8 mouse cellular contexts compared by ENCODE assay signal in the genomic region with DNA sequence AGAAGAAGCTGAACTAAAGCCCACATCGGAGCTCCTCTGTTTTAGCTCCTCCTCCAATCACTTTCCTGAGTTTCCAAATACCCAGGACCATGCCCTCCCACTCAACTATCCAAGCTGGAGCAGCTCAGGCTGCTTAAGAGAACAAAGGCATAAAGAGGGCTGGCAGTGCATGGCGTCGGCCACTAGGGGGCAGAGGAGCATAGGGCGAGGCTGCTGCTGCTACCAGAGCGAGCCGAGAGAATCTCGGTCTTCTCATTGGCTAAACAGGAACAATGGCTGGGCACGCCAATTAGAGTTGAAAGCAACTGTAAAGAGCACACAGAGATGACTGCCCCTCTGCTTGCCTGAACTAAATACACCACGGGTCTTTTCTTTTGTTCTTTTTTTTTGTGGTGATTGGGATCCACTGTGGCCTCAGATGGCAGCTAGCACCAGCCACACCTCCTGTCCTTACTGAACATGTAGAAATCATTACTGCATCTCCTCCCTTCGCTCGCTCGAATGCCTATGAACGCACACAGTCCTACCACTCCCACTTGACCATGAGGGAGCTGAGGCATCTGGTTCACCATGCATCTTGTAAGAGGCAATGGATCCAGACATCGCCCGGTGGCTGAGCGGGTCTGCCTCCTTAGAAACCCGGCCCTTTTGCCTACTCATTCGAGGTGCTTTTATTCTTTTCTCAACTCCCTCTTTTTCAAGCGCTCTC. TPM values are rescaled to one million over a fixed set of nuclear protein-coding genes. Genes with fewer than 3 reads are reported as not detected.
DNase-seq lines count a peak whose midpoint lies in the region; ATAC-seq lines count a peak whose summit lies in the region.

No protein-coding gene starts in this region.

- no peaks in the 10 kb centered on the region for H3K27me3 ChIP-seq in hindbrain, embryonic 16.5 days (replicated peaks; ENCODE audit: control insufficient read depth, insufficient read depth, low read length)

- 3% methylated on average over 19 of the region's 19 CpGs for WGBS in hindbrain, embryonic 16.5 days

- peak overlapping the region; percentile 53 for H3K9ac ChIP-seq in hindbrain, embryonic 16.5 days (ENCODE audit: low read depth, low read length)

- ATAC-seq in hindbrain, embryonic 16.5 days: peak; percentile 96

- no peaks in the 10 kb centered on the region for H3K36me3 ChIP-seq in hindbrain, embryonic 16.5 days (ENCODE audit: control insufficient read depth, insufficient read depth, low read length)

- H3K4me2 ChIP-seq in hindbrain, embryonic 16.5 days (ENCODE audit: low read length): peak overlapping the region; percentile 49

- peak; percentile 85 for DNase-seq in T-cell, adult 2 months (ENCODE audit: low spot score)
- peak; percentile 93 for DNase-seq in cerebellum, postnatal 36 days
- peak; percentile 93 for DNase-seq in gastrocnemius, adult 18-20 months (ENCODE audit: low spot score)
- DNase-seq in left cerebral cortex, adult 11 months (ENCODE audit: low spot score): peak; percentile 91
- DNase-seq in lung, postnatal 36 days: peak; percentile 95
- peak; percentile 99 for DNase-seq in retina, postnatal 1 day
- DNase-seq in thymus, postnatal 4 days: peak; percentile 95

- H3K9me3 ChIP-seq in hindbrain, embryonic 16.5 days (ENCODE audit: control insufficient read depth, low read length): no peaks in the 10 kb centered on the region

- peaks cover 10% of the 10 kb centered on the region for H3K4me1 ChIP-seq in hindbrain, embryonic 16.5 days (ENCODE audit: control insufficient read depth, insufficient read depth, low read depth, low read length)

- peak overlapping the region; percentile 92 for H3K27ac ChIP-seq in hindbrain, embryonic 16.5 days (ENCODE audit: low read depth, low read length)

- peak overlapping the region; percentile 21 for H3K4me3 ChIP-seq in hindbrain, embryonic 16.5 days (ENCODE audit: low read length)

RNA-seq across cellular contexts. Expression of gene Lrrc75a, which starts 34.5 kb away (rescaled TPM):
- total RNA-seq in gastrocnemius, adult 18-20 months (2021): 1 to 10 TPM; 3.2 to 3.5 TPM
- polyA plus RNA-seq in hindbrain, embryonic 16.5 days (2015; fragmentation: Nextera tagmentation; extraction: Ambion mirVana): 8.4 and 9.7 TPM in 2 replicates

RNA-seq across cellular contexts. Expression of gene Mmgt2, which starts 34.7 kb away (rescaled TPM):
- total RNA-seq in gastrocnemius, adult 18-20 months (2021): 1 to 10 TPM; 3.3 to 3.6 TPM
- 26.4 and 26.7 TPM in 2 replicates for polyA plus RNA-seq in hindbrain, embryonic 16.5 days (2015; fragmentation: Nextera tagmentation; extraction: Ambion mirVana)

RNA-seq across cellular contexts. Expression of gene Trpv2, which starts 39.5 kb away (rescaled TPM):
- total RNA-seq in gastrocnemius, adult 18-20 months (2021): 1 to 10 TPM in 1 of 2 experiments, under 1 TPM in 1; 0.87 to 2.1 TPM
- 35.3 and 36.6 TPM in 2 replicates for polyA plus RNA-seq in hindbrain, embryonic 16.5 days (2015; fragmentation: Nextera tagmentation; extraction: Ambion mirVana)

Comparison
In these comparisons a context has a peak if more than half of its experiments do, and no peak if none do; other contexts are left out.
1. Peak in every context shown above with its lines: DNase-seq, ATAC-seq, H3K4me3 ChIP-seq and H3K27ac ChIP-seq.